Mouse (Mus musculus): ENCODE results near the gene Rps6ka2.

- TF ChIP-seq EP300 (optimal IDR thresholded peaks at IDR 0.05) (no peak), CTCF (IDR thresholded peaks at IDR 0.05; ENCODE audit: low read depth) (no peak)
Measured at GRCm38 (mm10) chr17:7140399-7141174, 29.3 kb upstream of the Rps6ka2 start.
